Mouse (Mus musculus): ENCODE measurements around the gene Caskin1. TPM values are rescaled to one million over a fixed set of nuclear protein-coding genes. Genes with fewer than 3 reads are reported as not detected.

Caskin1 gene
- total RNA-seq, 2 experiments from 2014 or later: not detected

DNA sequence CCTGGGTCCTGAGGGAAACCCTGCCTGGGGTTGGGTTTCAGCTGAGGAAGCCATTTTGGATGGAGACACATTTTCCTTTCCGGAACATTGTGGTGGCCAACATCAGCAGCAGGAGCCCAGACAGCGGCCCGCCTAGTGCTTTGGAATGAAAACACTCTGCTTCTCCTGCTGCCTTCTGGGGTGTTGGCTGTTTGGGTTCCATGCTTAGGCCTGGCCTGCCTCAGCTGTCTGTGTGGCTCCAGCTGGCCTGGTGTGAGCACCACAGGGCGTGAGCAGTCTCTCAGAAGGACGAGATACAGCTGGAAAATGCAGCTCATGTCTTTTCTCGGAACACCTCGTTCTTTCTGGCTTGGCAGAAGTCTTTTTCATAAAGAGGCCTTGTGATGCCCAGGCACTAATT, 68.7 kb downstream of the Caskin1 start:
- ATAC-seq (replicated peaks; ENCODE audit: poor library complexity, severe bottlenecking): no peak

Other genes with a start within 250 kb of the Caskin1 start
- 6.1 and 18.3 TPM in 2 replicates for gene Ccnf, start 237.1 kb upstream of the Caskin1 start, total RNA-seq (2014; fragmentation: Nextera tagmentation)
- 22.7 and 24.1 TPM in 2 replicates for gene Ccnf, start 237.1 kb upstream of the Caskin1 start, total RNA-seq (2017)
- not detected in 2 replicates for gene Abca17, start 137.5 kb upstream of the Caskin1 start, total RNA-seq (2014; fragmentation: Nextera tagmentation)
- gene Abca17, start 137.5 kb upstream of the Caskin1 start, total RNA-seq (2017): not detected in 2 replicates
- gene Abca3, start 136.7 kb upstream of the Caskin1 start, total RNA-seq (2014; fragmentation: Nextera tagmentation): 21.8 and 26.5 TPM in 2 replicates
- gene Abca3, start 136.7 kb upstream of the Caskin1 start, total RNA-seq (2017): 9.4 and 10.0 TPM in 2 replicates
- gene Rnps1, start 74.0 kb upstream of the Caskin1 start, total RNA-seq (2014; fragmentation: Nextera tagmentation): 243 and 246 TPM in 2 replicates
- 179 and 181 TPM in 2 replicates for gene Rnps1, start 74.0 kb upstream of the Caskin1 start, total RNA-seq (2017)
- gene Eci1, start 62.0 kb upstream of the Caskin1 start, total RNA-seq (2014; fragmentation: Nextera tagmentation): 59.1 and 62.1 TPM in 2 replicates
- gene Eci1, start 62.0 kb upstream of the Caskin1 start, total RNA-seq (2017): 36.6 and 39.9 TPM in 2 replicates
- gene Dnase1l2, start 45.5 kb upstream of the Caskin1 start, total RNA-seq (2014; fragmentation: Nextera tagmentation): 2.3 and 2.8 TPM in 2 replicates
- 0.72 and 1.3 TPM in 2 replicates for gene Dnase1l2, start 45.5 kb upstream of the Caskin1 start, total RNA-seq (2017)
- gene E4f1, start 18.3 kb upstream of the Caskin1 start, total RNA-seq (2014; fragmentation: Nextera tagmentation): 20.6 and 45.1 TPM in 2 replicates
- 9.5 and 21.7 TPM in 2 replicates for gene E4f1, start 18.3 kb upstream of the Caskin1 start, total RNA-seq (2017)
- gene Pgp, start 18.2 kb upstream of the Caskin1 start, total RNA-seq (2014; fragmentation: Nextera tagmentation): 22.9 and 25.4 TPM in 2 replicates
- 11.6 and 15.2 TPM in 2 replicates for gene Pgp, start 18.2 kb upstream of the Caskin1 start, total RNA-seq (2017)
- 2.2 TPM in 1 of 2 replicates, not detected in the other for gene Bricd5, start 14.7 kb upstream of the Caskin1 start, total RNA-seq (2014; fragmentation: Nextera tagmentation)
- 0.22 TPM in 1 of 2 replicates, not detected in the other for gene Bricd5, start 14.7 kb upstream of the Caskin1 start, total RNA-seq (2017)
- gene Mlst8, start 9.5 kb upstream of the Caskin1 start, total RNA-seq (2014; fragmentation: Nextera tagmentation): 21.2 and 21.6 TPM in 2 replicates
- gene Mlst8, start 9.5 kb upstream of the Caskin1 start, total RNA-seq (2017): 21.8 and 27.8 TPM in 2 replicates
- 83.9 and 102 TPM in 2 replicates for gene Traf7, start 39.3 kb downstream of the Caskin1 start, total RNA-seq (2014; fragmentation: Nextera tagmentation)
- 61.5 and 104 TPM in 2 replicates for gene Traf7, start 39.3 kb downstream of the Caskin1 start, total RNA-seq (2017)
- 0.77 TPM in 1 of 2 replicates, not detected in the other for gene Rab26, start 45.6 kb downstream of the Caskin1 start, total RNA-seq (2014; fragmentation: Nextera tagmentation)
- gene Rab26, start 45.6 kb downstream of the Caskin1 start, total RNA-seq (2017): 1.1 TPM in 1 of 2 replicates, not detected in the other
- gene Pkd1, start 61.2 kb downstream of the Caskin1 start, total RNA-seq (2014; fragmentation: Nextera tagmentation): 18.9 and 19.0 TPM in 2 replicates
- 5.9 and 9.1 TPM in 2 replicates for gene Pkd1, start 61.2 kb downstream of the Caskin1 start, total RNA-seq (2017)
- 61.9 and 83.7 TPM in 2 replicates for gene Tsc2, start 144.0 kb downstream of the Caskin1 start, total RNA-seq (2014; fragmentation: Nextera tagmentation)
- gene Tsc2, start 144.0 kb downstream of the Caskin1 start, total RNA-seq (2017): 25.1 and 41.3 TPM in 2 replicates
- gene Nthl1, start 144.1 kb downstream of the Caskin1 start, total RNA-seq (2014; fragmentation: Nextera tagmentation): 7.1 and 15.7 TPM in 2 replicates
- gene Nthl1, start 144.1 kb downstream of the Caskin1 start, total RNA-seq (2017): 11.8 and 13.7 TPM in 2 replicates
- gene Slc9a3r2, start 161.7 kb downstream of the Caskin1 start, total RNA-seq (2014; fragmentation: Nextera tagmentation): 0.45 and 1.0 TPM in 2 replicates
- gene Slc9a3r2, start 161.7 kb downstream of the Caskin1 start, total RNA-seq (2017): 1.8 and 3.0 TPM in 2 replicates
- not detected in 2 replicates for gene Npw, start 169.9 kb downstream of the Caskin1 start, total RNA-seq (2014; fragmentation: Nextera tagmentation)
- 0.82 TPM in 1 of 2 replicates, not detected in the other for gene Npw, start 169.9 kb downstream of the Caskin1 start, total RNA-seq (2017)
- gene Zfp598, start 181.1 kb downstream of the Caskin1 start, total RNA-seq (2014; fragmentation: Nextera tagmentation): 18.2 and 40.4 TPM in 2 replicates
- 16.1 and 17.8 TPM in 2 replicates for gene Zfp598, start 181.1 kb downstream of the Caskin1 start, total RNA-seq (2017)
- gene Syngr3, start 201.4 kb downstream of the Caskin1 start, total RNA-seq (2014; fragmentation: Nextera tagmentation): not detected in 2 replicates
- gene Syngr3, start 201.4 kb downstream of the Caskin1 start, total RNA-seq (2017): not detected in 2 replicates
- gene Gfer, start 207.6 kb downstream of the Caskin1 start, total RNA-seq (2014; fragmentation: Nextera tagmentation): 28.9 and 33.2 TPM in 2 replicates
- gene Gfer, start 207.6 kb downstream of the Caskin1 start, total RNA-seq (2017): 45.1 and 64.0 TPM in 2 replicates
- 1.4 TPM in 1 of 2 replicates, not detected in the other for gene Noxo1, start 207.6 kb downstream of the Caskin1 start, total RNA-seq (2014; fragmentation: Nextera tagmentation)
- 0.60 and 2.1 TPM in 2 replicates for gene Noxo1, start 207.6 kb downstream of the Caskin1 start, total RNA-seq (2017)
- gene Tbl3, start 219.1 kb downstream of the Caskin1 start, total RNA-seq (2014; fragmentation: Nextera tagmentation): 39.5 and 44.5 TPM in 2 replicates
- gene Tbl3, start 219.1 kb downstream of the Caskin1 start, total RNA-seq (2017): 44.1 and 54.9 TPM in 2 replicates
- gene Rnf151, start 229.5 kb downstream of the Caskin1 start, total RNA-seq (2014; fragmentation: Nextera tagmentation): 1.2 TPM in 1 of 2 replicates, not detected in the other
- gene Rnf151, start 229.5 kb downstream of the Caskin1 start, total RNA-seq (2017): not detected in 2 replicates
- gene Rps2, start 229.5 kb downstream of the Caskin1 start, total RNA-seq (2014; fragmentation: Nextera tagmentation): 4,639 and 4,919 TPM in 2 replicates
- 1,990 and 2,495 TPM in 2 replicates for gene Rps2, start 229.5 kb downstream of the Caskin1 start, total RNA-seq (2017)
- 247 and 248 TPM in 2 replicates for gene Ndufb10, start 235.9 kb downstream of the Caskin1 start, total RNA-seq (2014; fragmentation: Nextera tagmentation)
- 237 and 286 TPM in 2 replicates for gene Ndufb10, start 235.9 kb downstream of the Caskin1 start, total RNA-seq (2017)
- gene Rpl3l, start 239.2 kb downstream of the Caskin1 start, total RNA-seq (2014; fragmentation: Nextera tagmentation): 0.73 TPM in 1 of 2 replicates, not detected in the other
- gene Rpl3l, start 239.2 kb downstream of the Caskin1 start, total RNA-seq (2017): 0.52 TPM in 1 of 2 replicates, not detected in the other
- 255 and 331 TPM in 2 replicates for gene Msrb1, start 248.0 kb downstream of the Caskin1 start, total RNA-seq (2014; fragmentation: Nextera tagmentation)
- gene Msrb1, start 248.0 kb downstream of the Caskin1 start, total RNA-seq (2017): 160 and 195 TPM in 2 replicates

Measured in granulocyte monocyte progenitor cell, adult 5-6 weeks (primary cell).